In genomic region chr9:72392686-72393085, GRCm38 (mm10) we compare ENCODE assay signal across 22 mouse cellular contexts. TPM values are rescaled to one million over a fixed set of nuclear protein-coding genes. Genes with fewer than 3 reads are reported as not detected.
DNase-seq lines count a peak whose midpoint lies in the region; ATAC-seq lines count a peak whose summit lies in the region.
"Had no signal": no experiment of that assay in that cellular context is flagged by ENCODE, and none has a peak within 500 bp of the region (broad histone marks: within the 10 kb centered on the region; RNA-seq: fewer than 3 reads in every experiment).

No protein-coding gene starts in this region.

- no peak overlapping the region for H3K27ac ChIP-seq in hindbrain, embryonic 14.5 days
- H3K27ac ChIP-seq in hindbrain, embryonic 11.5 days (ENCODE audit: low read depth, low read length) = no peak overlapping the region
- H3K27ac ChIP-seq in midbrain, embryonic 11.5 days (ENCODE audit: low read depth, low read length) = no peak overlapping the region
- no peak overlapping the region for H3K27ac ChIP-seq in midbrain, embryonic 14.5 days (replicated peaks; ENCODE audit: low read depth, low read length)
- H3K27ac ChIP-seq: gastrocnemius, adult 2 months; heart, adult 2 months; kidney, embryonic 15.5 days; limb, embryonic 13.5 days; lung, embryonic 15.5 days; midbrain, embryonic 12.5 days had no signal

- H3K36me3 ChIP-seq in hindbrain, embryonic 14.5 days (replicated peaks; ENCODE audit: control insufficient read depth, insufficient read depth) = no peaks in the 10 kb centered on the region
- H3K36me3 ChIP-seq in hindbrain, embryonic 11.5 days (ENCODE audit: control insufficient read depth, insufficient read depth, low read length) = no peaks in the 10 kb centered on the region
- H3K36me3 ChIP-seq in midbrain, embryonic 11.5 days (ENCODE audit: control insufficient read depth, insufficient read depth, low read length) = no peaks in the 10 kb centered on the region
- no peaks in the 10 kb centered on the region for H3K36me3 ChIP-seq in midbrain, embryonic 14.5 days (ENCODE audit: control insufficient read depth, insufficient read depth, low read length)
- H3K36me3 ChIP-seq: heart, embryonic 12.5 days; kidney, embryonic 15.5 days; limb, embryonic 13.5 days; lung, embryonic 15.5 days; midbrain, embryonic 12.5 days had no signal

- no peak for ATAC-seq in hindbrain, embryonic 14.5 days (ENCODE audit: low FRiP score)
- no peak for ATAC-seq in hindbrain, embryonic 11.5 days (ENCODE audit: low FRiP score)
- no peak for ATAC-seq in midbrain, embryonic 11.5 days (ENCODE audit: low FRiP score)
- ATAC-seq in midbrain, embryonic 14.5 days (ENCODE audit: low FRiP score, low TSS enrichment) = no peak
- ATAC-seq: activated CD4-positive, CD25-positive, alpha-beta regulatory T cell, adult 4 months; forebrain, embryonic 16.5 days had no signal

- no peak overlapping the region for H3K4me3 ChIP-seq in hindbrain, embryonic 14.5 days (replicated peaks; ENCODE audit: low read length)
- no peak overlapping the region for H3K4me3 ChIP-seq in hindbrain, embryonic 11.5 days (ENCODE audit: low read depth, low read length)
- no peak overlapping the region for H3K4me3 ChIP-seq in midbrain, embryonic 11.5 days (ENCODE audit: low read depth, low read length)
- no peak overlapping the region for H3K4me3 ChIP-seq in midbrain, embryonic 14.5 days (replicated peaks; ENCODE audit: low read depth, low read length)
- H3K4me3 ChIP-seq: gastrocnemius, adult 2 months; heart, adult 2 months; heart, embryonic 12.5 days; kidney, embryonic 15.5 days; limb, embryonic 13.5 days; lung, embryonic 15.5 days; midbrain, embryonic 12.5 days had no signal

- no peak for DNase-seq in hindbrain, embryonic 14.5 days (ENCODE audit: low spot score)
- DNase-seq in hindbrain, embryonic 11.5 days (ENCODE audit: low spot score) = no peak
- DNase-seq in midbrain, embryonic 11.5 days (ENCODE audit: low spot score, missing footprints) = peak; percentile 71
- DNase-seq in midbrain, embryonic 14.5 days = no peak
- peak; percentile 7 for DNase-seq in NIH3T3 (ENCODE audit: low read depth)
- DNase-seq in brain, adult 2 months (ENCODE audit: low read depth, low spot score) = peak; percentile 31
- DNase-seq: adrenal gland, adult 2 months; B cell, adult 2 months; gastrocnemius, adult 2 months; heart, adult 2 months; heart, postnatal 4 days; kidney, adult 18-20 months; kidney, postnatal 25 days; right cerebral cortex, postnatal 14 days had no signal

- no peak overlapping the region for H3K9ac ChIP-seq in hindbrain, embryonic 14.5 days
- no peak overlapping the region for H3K9ac ChIP-seq in hindbrain, embryonic 11.5 days (ENCODE audit: low read depth, low read length)
- H3K9ac ChIP-seq in midbrain, embryonic 11.5 days (ENCODE audit: low read length) = no peak overlapping the region
- no peak overlapping the region for H3K9ac ChIP-seq in midbrain, embryonic 14.5 days (replicated peaks; ENCODE audit: low read length)
- H3K9ac ChIP-seq: heart, embryonic 12.5 days; kidney, embryonic 15.5 days; limb, embryonic 13.5 days; lung, embryonic 15.5 days; midbrain, embryonic 12.5 days had no signal

- H3K27me3 ChIP-seq in hindbrain, embryonic 14.5 days (ENCODE audit: control insufficient read depth, insufficient read depth, low read length) = no peaks in the 10 kb centered on the region
- no peaks in the 10 kb centered on the region for H3K27me3 ChIP-seq in hindbrain, embryonic 11.5 days (ENCODE audit: control insufficient read depth, insufficient read depth, low read length)
- H3K27me3 ChIP-seq in midbrain, embryonic 11.5 days (ENCODE audit: control insufficient read depth, insufficient read depth, low read length) = no peaks in the 10 kb centered on the region
- no peaks in the 10 kb centered on the region for H3K27me3 ChIP-seq in midbrain, embryonic 14.5 days (ENCODE audit: control insufficient read depth, insufficient read depth, low read length)
- H3K27me3 ChIP-seq: heart, embryonic 12.5 days; kidney, embryonic 15.5 days; limb, embryonic 13.5 days; lung, embryonic 15.5 days; midbrain, embryonic 12.5 days had no signal

- H3K9me3 ChIP-seq in hindbrain, embryonic 14.5 days (ENCODE audit: control insufficient read depth, low read length) = no peaks in the 10 kb centered on the region
- H3K9me3 ChIP-seq in hindbrain, embryonic 11.5 days (ENCODE audit: control insufficient read depth, low read length) = no peaks in the 10 kb centered on the region
- no peaks in the 10 kb centered on the region for H3K9me3 ChIP-seq in midbrain, embryonic 11.5 days (ENCODE audit: control insufficient read depth, low read length)
- no peaks in the 10 kb centered on the region for H3K9me3 ChIP-seq in midbrain, embryonic 14.5 days (ENCODE audit: control insufficient read depth, low read length)
- H3K9me3 ChIP-seq: heart, embryonic 12.5 days; kidney, embryonic 15.5 days; limb, embryonic 13.5 days; lung, embryonic 15.5 days; midbrain, embryonic 12.5 days had no signal

- WGBS in hindbrain, embryonic 14.5 days = 73% methylated on average over 7 of the region's 7 CpGs
- 81% methylated on average over 7 of the region's 7 CpGs for WGBS in hindbrain, embryonic 11.5 days
- 88% methylated on average over 7 of the region's 7 CpGs for WGBS in midbrain, embryonic 11.5 days
- WGBS in midbrain, embryonic 14.5 days = 82% methylated on average over 7 of the region's 7 CpGs

- 0 out of 2 replicates have a peak overlapping the region, but pooled peaks have one; percentile 9 for H3K4me2 ChIP-seq in hindbrain, embryonic 14.5 days (replicated peaks)
- H3K4me2 ChIP-seq in hindbrain, embryonic 11.5 days (replicated peaks; ENCODE audit: low read depth, low read length) = no peak overlapping the region
- no peak overlapping the region for H3K4me2 ChIP-seq in midbrain, embryonic 11.5 days
- no peak overlapping the region for H3K4me2 ChIP-seq in midbrain, embryonic 14.5 days (ENCODE audit: low read length)
- H3K4me2 ChIP-seq: heart, embryonic 12.5 days; kidney, embryonic 15.5 days; limb, embryonic 13.5 days; liver, embryonic 11.5 days; lung, embryonic 15.5 days; midbrain, embryonic 12.5 days had no signal

- H3K4me1 ChIP-seq in hindbrain, embryonic 14.5 days (replicated peaks; ENCODE audit: control insufficient read depth, insufficient read depth, low read length) = peaks cover 16% of the 10 kb centered on the region; the same call in 1 of the 2 replicates
- 0 out of 2 replicates have a peak, but pooled peaks cover 2% of the 10 kb centered on the region for H3K4me1 ChIP-seq in hindbrain, embryonic 11.5 days (replicated peaks; ENCODE audit: control insufficient read depth, insufficient read depth, low read length)
- no peaks in the 10 kb centered on the region for H3K4me1 ChIP-seq in midbrain, embryonic 11.5 days (ENCODE audit: control insufficient read depth, insufficient read depth, low read length)
- peaks cover 6% of the 10 kb centered on the region for H3K4me1 ChIP-seq in midbrain, embryonic 14.5 days (ENCODE audit: control insufficient read depth, insufficient read depth, low read length)
- H3K4me1 ChIP-seq: kidney, embryonic 15.5 days; lung, embryonic 15.5 days had no signal

RNA-seq across cellular contexts. Expression of gene Mns1, which starts 45.1 kb away (rescaled TPM):
- 5.9 and 10.5 TPM in 2 replicates for polyA plus RNA-seq in hindbrain, embryonic 14.5 days (2014; fragmentation: Nextera tagmentation; extraction: Ambion mirVana)
- 45.6 and 49.5 TPM in 2 replicates for polyA plus RNA-seq in hindbrain, embryonic 11.5 days (2014; fragmentation: Nextera tagmentation; extraction: Ambion mirVana)
- 48.8 and 57.0 TPM in 2 replicates for polyA plus RNA-seq in midbrain, embryonic 11.5 days (2014; fragmentation: Nextera tagmentation; extraction: Ambion mirVana)
- polyA plus RNA-seq in midbrain, embryonic 14.5 days (2014; fragmentation: Nextera tagmentation; extraction: Ambion mirVana) = 4.9 and 10.3 TPM in 2 replicates

Comparison
In these comparisons a context has a peak if more than half of its experiments do, and no peak if none do; other contexts are left out.
1. DNase-seq: peak in midbrain, embryonic 11.5 days (single experiment), NIH3T3 (single experiment) and brain, adult 2 months (single experiment); none in hindbrain, embryonic 14.5 days (single experiment), hindbrain, embryonic 11.5 days (single experiment) and midbrain, embryonic 14.5 days (single experiment).